14 mouse cellular contexts compared by ENCODE assay signal in genomic region chr1:192472366-192472765, GRCm38 (mm10).
DNase-seq lines count a peak whose midpoint lies in the region; ATAC-seq and TF ChIP-seq lines count a peak whose summit lies in the region.
"Had no signal": no experiment of that assay in that cellular context is flagged by ENCODE, and none has a peak within 500 bp of the region (broad histone marks: within the 10 kb centered on the region; RNA-seq: fewer than 3 reads in every experiment).

No protein-coding gene starts in this region.

- H3K36me3 ChIP-seq in lung, postnatal 0 days (ENCODE audit: insufficient read depth, low read length), result no peaks in the 10 kb centered on the region
- H3K36me3 ChIP-seq in embryonic facial prominence, embryonic 11.5 days (replicated peaks; ENCODE audit: control insufficient read depth, insufficient read depth, low read depth, low read length), result no peaks in the 10 kb centered on the region
- no peaks in the 10 kb centered on the region for H3K36me3 ChIP-seq in midbrain, embryonic 16.5 days (ENCODE audit: control insufficient read depth, insufficient read depth, low read length)
- H3K36me3 ChIP-seq in kidney, embryonic 16.5 days (ENCODE audit: insufficient read depth, low read length), result no peaks in the 10 kb centered on the region
- H3K36me3 ChIP-seq: stomach, embryonic 15.5 days had no signal

- WGBS in lung, postnatal 0 days, result 47% methylated on average over 4 of the region's 4 CpGs
- WGBS in embryonic facial prominence, embryonic 11.5 days, result 56% methylated on average over 4 of the region's 4 CpGs
- 65% methylated on average over 4 of the region's 4 CpGs for WGBS in midbrain, embryonic 16.5 days
- 44% methylated on average over 4 of the region's 4 CpGs for WGBS in kidney, embryonic 16.5 days

- peak; percentile 52 for DNase-seq in lung, postnatal 0 days (ENCODE audit: low spot score)
- DNase-seq in lung, postnatal 25 days (ENCODE audit: low spot score), result no peak
- peak; percentile 28 for DNase-seq in adipocyte (ENCODE audit: low spot score)
- DNase-seq in embryonic facial prominence, embryonic 11.5 days (ENCODE audit: low spot score), result peak; percentile 82
- no peak for DNase-seq in layer of hippocampus, postnatal 36 days
- DNase-seq: cerebellum, adult 9-11 months; thymus, postnatal 4 days had no signal

- no peak for ATAC-seq in lung, postnatal 0 days
- ATAC-seq in embryonic facial prominence, embryonic 11.5 days (replicated peaks; ENCODE audit: insufficient number of reproducible peaks, low FRiP score, low TSS enrichment, low read depth), result no peak
- no peak for ATAC-seq in midbrain, embryonic 16.5 days
- ATAC-seq in kidney, embryonic 16.5 days (ENCODE audit: low FRiP score, low TSS enrichment), result no peak
- ATAC-seq: activated CD4-positive, CD25-positive, alpha-beta regulatory T cell, adult 4 months; forebrain, embryonic 16.5 days; intestine, embryonic 16.5 days had no signal

- H3K4me1 ChIP-seq in lung, postnatal 0 days (ENCODE audit: insufficient read depth, low read depth, low read length), result no peaks in the 10 kb centered on the region; the same call in 1 of the 2 replicates
- no peaks in the 10 kb centered on the region for H3K4me1 ChIP-seq in embryonic facial prominence, embryonic 11.5 days (ENCODE audit: control insufficient read depth, insufficient read depth, low read length)
- no peaks in the 10 kb centered on the region; the same call in 1 of the 2 replicates for H3K4me1 ChIP-seq in midbrain, embryonic 16.5 days (ENCODE audit: control insufficient read depth, insufficient read depth, low read length)
- H3K4me1 ChIP-seq in kidney, embryonic 16.5 days (ENCODE audit: insufficient read depth, low read length), result no peaks in the 10 kb centered on the region
- H3K4me1 ChIP-seq: stomach, embryonic 15.5 days had no signal

- H3K9me3 ChIP-seq in lung, postnatal 0 days (ENCODE audit: low read length), result no peaks in the 10 kb centered on the region
- H3K9me3 ChIP-seq in embryonic facial prominence, embryonic 11.5 days (replicated peaks; ENCODE audit: control insufficient read depth, low read length), result no peaks in the 10 kb centered on the region
- H3K9me3 ChIP-seq in midbrain, embryonic 16.5 days (replicated peaks; ENCODE audit: control insufficient read depth, low read length, poor library complexity, severe bottlenecking), result no peaks in the 10 kb centered on the region
- no peaks in the 10 kb centered on the region for H3K9me3 ChIP-seq in kidney, embryonic 16.5 days (ENCODE audit: low read length)
- H3K9me3 ChIP-seq: stomach, embryonic 15.5 days had no signal

- H3K27me3 ChIP-seq in lung, postnatal 0 days (replicated peaks; ENCODE audit: insufficient read depth, low read length), result no peaks in the 10 kb centered on the region
- no peaks in the 10 kb centered on the region for H3K27me3 ChIP-seq in embryonic facial prominence, embryonic 11.5 days (ENCODE audit: control insufficient read depth, insufficient read depth, low read length)
- H3K27me3 ChIP-seq in midbrain, embryonic 16.5 days (ENCODE audit: control insufficient read depth, insufficient read depth, low read depth, low read length), result no peaks in the 10 kb centered on the region
- no peaks in the 10 kb centered on the region for H3K27me3 ChIP-seq in kidney, embryonic 16.5 days (ENCODE audit: insufficient read depth, low read length)
- H3K27me3 ChIP-seq: stomach, embryonic 15.5 days had no signal

- TF ChIP-seq EP300 in lung, postnatal 0 days (IDR thresholded peaks at IDR 0.05), result no peak

- TF ChIP-seq CTCF in lung, postnatal 0 days (IDR thresholded peaks at IDR 0.05), result no peak

- no peak overlapping the region for H3K27ac ChIP-seq in lung, postnatal 0 days (ENCODE audit: low read length)
- no peak overlapping the region for H3K27ac ChIP-seq in embryonic facial prominence, embryonic 11.5 days (replicated peaks; ENCODE audit: low read depth, low read length)
- H3K27ac ChIP-seq in midbrain, embryonic 16.5 days (ENCODE audit: low read length), result no peak overlapping the region
- no peak overlapping the region for H3K27ac ChIP-seq in kidney, embryonic 16.5 days (ENCODE audit: low read length)
- H3K27ac ChIP-seq: stomach, embryonic 15.5 days had no signal

- no peak overlapping the region for H3K9ac ChIP-seq in lung, postnatal 0 days (replicated peaks; ENCODE audit: low read depth)
- H3K9ac ChIP-seq in embryonic facial prominence, embryonic 11.5 days (replicated peaks; ENCODE audit: low read length), result no peak overlapping the region
- H3K9ac ChIP-seq in midbrain, embryonic 16.5 days (ENCODE audit: low read depth, low read length), result no peak overlapping the region
- no peak overlapping the region for H3K9ac ChIP-seq in kidney, embryonic 16.5 days (replicated peaks; ENCODE audit: low read length)
- H3K9ac ChIP-seq: stomach, embryonic 15.5 days had no signal

- no peak overlapping the region for H3K4me3 ChIP-seq in lung, postnatal 0 days (ENCODE audit: low read depth, low read length)
- no peak overlapping the region for H3K4me3 ChIP-seq in embryonic facial prominence, embryonic 11.5 days (ENCODE audit: low read depth, low read length)
- H3K4me3 ChIP-seq in midbrain, embryonic 16.5 days (ENCODE audit: low read depth, low read length), result no peak overlapping the region
- no peak overlapping the region for H3K4me3 ChIP-seq in kidney, embryonic 16.5 days (ENCODE audit: low read length)
- H3K4me3 ChIP-seq: myocyte; stomach, embryonic 15.5 days had no signal

- no peak overlapping the region for H3K4me2 ChIP-seq in lung, postnatal 0 days (replicated peaks; ENCODE audit: low read depth, low read length)
- no peak overlapping the region for H3K4me2 ChIP-seq in embryonic facial prominence, embryonic 11.5 days (ENCODE audit: low read depth, low read length)
- H3K4me2 ChIP-seq in midbrain, embryonic 16.5 days (ENCODE audit: low read length), result no peak overlapping the region
- no peak overlapping the region for H3K4me2 ChIP-seq in kidney, embryonic 16.5 days (replicated peaks; ENCODE audit: low read depth, low read length)
- H3K4me2 ChIP-seq: stomach, embryonic 15.5 days had no signal

Comparison
In these comparisons a context has a peak if more than half of its experiments do, and no peak if none do; other contexts are left out.
1. DNase-seq: peak in lung, postnatal 0 days (single experiment), adipocyte (single experiment) and embryonic facial prominence, embryonic 11.5 days (single experiment); none in lung, postnatal 25 days (single experiment) and layer of hippocampus, postnatal 36 days (0 of 2).